Mouse (Mus musculus) stomach, postnatal 0 days (tissue): ENCODE measurements around the gene Lef1. TPM values are rescaled to one million over a fixed set of nuclear protein-coding genes. Genes with fewer than 3 reads are reported as not detected.

Experiments
- ATAC-seq: fragments of 200-750 bp; cut with Nextera tagmentation; 2 replicates; pipeline ENCODE4 v1.8.0; 2017; ENCODE audit not compliant: low FRiP score, low TSS enrichment
- DNase-seq: peaks from one replicate; pipeline ENCODE4 v3.0.0-alpha.2; 2016; ENCODE audit warnings: low spot score
- H3K27ac ChIP-seq: fragments of 300-500 bp; sonication (generic); replicated peaks from 2 replicates; pipeline ENCODE4 v1.5.1; 2014; ENCODE audit warnings: mild to moderate bottlenecking, control low read depth
- H3K27me3 ChIP-seq: fragments of 300-500 bp; sonication (generic); 2 replicates; pipeline ENCODE4 v1.6.1; 2014; ENCODE audit warnings: low read length; ENCODE audit not compliant: control insufficient read depth, insufficient read depth
- H3K36me3 ChIP-seq: fragments of 300-500 bp; sonication (generic); 2 replicates; pipeline ENCODE4 v1.6.1; 2014; ENCODE audit warnings: low read length, mixed read lengths; ENCODE audit not compliant: control insufficient read depth, insufficient read depth
- H3K4me1 ChIP-seq: fragments of 300-500 bp; sonication (generic); replicated peaks from 2 replicates; pipeline ENCODE4 v1.6.1; 2014; ENCODE audit warnings: antibody characterized with exemption; ENCODE audit not compliant: control insufficient read depth, insufficient read depth
- H3K4me2 ChIP-seq: fragments of 300-500 bp; sonication (generic); replicated peaks from 2 replicates; pipeline ENCODE4 v1.6.1; 2014; ENCODE audit warnings: low read depth, mild to moderate bottlenecking, control low read depth, moderate library complexity
- H3K4me3 ChIP-seq: fragments of 300-500 bp; sonication (generic); 2 replicates; pipeline ENCODE4 v1.5.1; 2014; ENCODE audit warnings: low read depth, low read length, control low read depth
- H3K9ac ChIP-seq: fragments of 300-500 bp; sonication (generic); 2 replicates; pipeline ENCODE4 v1.6.1; 2014; ENCODE audit warnings: mild to moderate bottlenecking, low read length, control low read depth, mixed read lengths
- H3K9me3 ChIP-seq: fragments of 300-500 bp; sonication (generic); 2 replicates; pipeline ENCODE4 v1.6.1; 2016; ENCODE audit warnings: low read length; ENCODE audit not compliant: control insufficient read depth
- CTCF ChIP-seq: IDR thresholded peaks from 2 replicates; pipeline ENCODE4 v1.5.1; 2016; ENCODE audit warnings: antibody characterized with exemption, low read depth, mild to moderate bottlenecking, moderate library complexity
- EP300 ChIP-seq: optimal IDR thresholded peaks from 2 replicates; pipeline ENCODE3; 2016; ENCODE audit warnings: antibody characterized with exemption
- WGBS: fragments of 180-500 bp; shearing (Covaris S2); extraction: QIAGEN DNeasy Blood & Tissue Kit; methylation state at CpG from one replicate; pipeline ENCODE4 v1.1.7; 2014; 5-methylcytosine and 5-hydroxymethylcytosine counted together
- polyA plus RNA-seq: library from polyadenylated mRNA; unstranded; fragments of >200 nt; fragmentation: Nextera tagmentation; extraction: Ambion mirVana; gene quantifications from 2 replicates; pipeline ENCODE4 v1.2.1, GENCODE M21; 2015

Lef1 gene
- polyA plus RNA-seq, 1 experiment from 2014 or later: 0.50 TPM

DNA sequence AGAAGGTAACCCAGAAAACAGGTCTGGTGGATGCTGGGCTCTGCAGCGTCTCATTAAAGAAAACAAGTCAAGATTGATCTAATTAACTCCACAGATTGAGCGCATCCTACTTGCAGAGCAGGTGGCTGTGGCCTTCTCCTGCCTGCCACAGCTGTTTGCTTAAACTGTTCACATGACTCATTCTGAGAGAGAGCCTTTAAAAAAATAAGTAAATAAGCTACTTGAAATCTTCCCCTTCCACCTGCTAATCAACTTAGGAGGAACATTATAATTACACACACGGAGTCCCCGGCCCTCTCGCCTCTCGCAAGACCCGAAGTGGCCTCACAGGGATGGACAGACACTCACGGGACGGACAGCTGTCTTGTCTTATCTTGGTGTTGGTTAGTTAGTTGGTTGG is 44.3 kb downstream of the Lef1 start:
- H3K4me2 ChIP-seq: no peak overlapping the region
- no peak for TF ChIP-seq CTCF
- TF ChIP-seq EP300: no peak
- no peaks in the 10 kb centered on the region for H3K27me3 ChIP-seq
- no peak overlapping the region for H3K27ac ChIP-seq
- WGBS: 83% methylated on average over 9 of the region's 9 CpGs
- no peak for DNase-seq
- no peak overlapping the region for H3K4me3 ChIP-seq
- H3K36me3 ChIP-seq: no peaks in the 10 kb centered on the region
- no peak for ATAC-seq
- no peaks in the 10 kb centered on the region for H3K4me1 ChIP-seq
- no peak overlapping the region for H3K9ac ChIP-seq
- no peaks in the 10 kb centered on the region for H3K9me3 ChIP-seq

GRCm38 (mm10) chr3:131155066-131155465 is 44.8 kb downstream of the Lef1 start:
- Histone ChIP-seq H3K27me3 (no peaks in the 10 kb centered on the region), H3K9ac (no peak overlapping the region), H3K4me1 (no peaks in the 10 kb centered on the region), H3K9me3 (no peaks in the 10 kb centered on the region), H3K4me3 (no peak overlapping the region), H3K4me2 (no peak overlapping the region), H3K36me3 (no peaks in the 10 kb centered on the region), H3K27ac (no peak overlapping the region)
- DNase-seq (no peak), ATAC-seq (no peak)
- 75% methylated on average over 7 of the region's 7 CpGs for WGBS
- TF ChIP-seq CTCF: no peak
- no peak for TF ChIP-seq EP300

DNA sequence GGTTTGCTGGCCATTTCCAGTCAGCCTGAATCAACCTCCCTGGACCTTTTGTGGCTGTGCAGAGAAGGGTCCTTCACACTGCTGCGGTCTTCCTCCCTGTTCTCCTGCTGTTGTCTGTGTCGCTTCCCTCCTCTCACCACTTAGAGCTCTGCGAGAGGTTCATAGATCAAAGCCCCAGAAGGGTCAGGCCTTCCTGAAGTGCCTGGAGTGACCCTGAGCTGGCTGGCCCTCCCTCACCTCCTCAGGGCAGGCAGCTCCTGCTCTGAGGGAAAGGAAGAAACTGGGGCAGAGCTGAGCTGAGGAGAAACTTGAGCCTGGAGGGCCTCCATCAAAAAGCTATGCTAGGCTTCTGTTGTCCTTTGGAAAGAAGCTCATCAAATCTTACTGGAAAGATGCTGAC is 45.4 kb downstream of the Lef1 start:
- H3K27me3 ChIP-seq: no peaks in the 10 kb centered on the region
- no peaks in the 10 kb centered on the region for H3K9me3 ChIP-seq
- H3K4me1 ChIP-seq: no peaks in the 10 kb centered on the region
- no peak overlapping the region for H3K4me2 ChIP-seq
- H3K36me3 ChIP-seq: no peaks in the 10 kb centered on the region
- no peak overlapping the region for H3K27ac ChIP-seq
- no peak for ATAC-seq
- WGBS: 66% methylated on average over 3 of the region's 3 CpGs
- no peak for DNase-seq
- H3K4me3 ChIP-seq: no peak overlapping the region
- H3K9ac ChIP-seq: no peak overlapping the region
- TF ChIP-seq CTCF (no peak), EP300 (no peak)

- no peaks in the 10 kb centered on the region for H3K36me3 ChIP-seq
- ATAC-seq (no peak), DNase-seq (peak; percentile 34)
- TF ChIP-seq EP300 (no peak), CTCF (no peak)
- no peaks in the 10 kb centered on the region for H3K9me3 ChIP-seq
- no peak overlapping the region for H3K9ac ChIP-seq
- H3K4me2 ChIP-seq: no peak overlapping the region
- H3K27ac ChIP-seq: no peak overlapping the region
- H3K27me3 ChIP-seq: no peaks in the 10 kb centered on the region
- WGBS: 28% methylated on average over 11 of the region's 11 CpGs
- no peaks in the 10 kb centered on the region for H3K4me1 ChIP-seq
- H3K4me3 ChIP-seq: no peak overlapping the region
These were observed 46.1 kb downstream of the Lef1 start for GRCm38 (mm10) chr3:131156377-131156776.

- Histone ChIP-seq H3K36me3 (no peaks in the 10 kb centered on the region), H3K4me3 (no peak overlapping the region), H3K27me3 (no peaks in the 10 kb centered on the region), H3K27ac (no peak overlapping the region), H3K9ac (no peak overlapping the region), H3K4me2 (no peak overlapping the region), H3K4me1 (no peaks in the 10 kb centered on the region), H3K9me3 (no peaks in the 10 kb centered on the region)
- TF ChIP-seq EP300 (no peak), CTCF (no peak)
- 47% methylated on average over 7 of the region's 7 CpGs for WGBS
- no peak for DNase-seq
- no peak for ATAC-seq
These were observed 47.2 kb downstream of the Lef1 start for GRCm38 (mm10) chr3:131157471-131157870.

DNA sequence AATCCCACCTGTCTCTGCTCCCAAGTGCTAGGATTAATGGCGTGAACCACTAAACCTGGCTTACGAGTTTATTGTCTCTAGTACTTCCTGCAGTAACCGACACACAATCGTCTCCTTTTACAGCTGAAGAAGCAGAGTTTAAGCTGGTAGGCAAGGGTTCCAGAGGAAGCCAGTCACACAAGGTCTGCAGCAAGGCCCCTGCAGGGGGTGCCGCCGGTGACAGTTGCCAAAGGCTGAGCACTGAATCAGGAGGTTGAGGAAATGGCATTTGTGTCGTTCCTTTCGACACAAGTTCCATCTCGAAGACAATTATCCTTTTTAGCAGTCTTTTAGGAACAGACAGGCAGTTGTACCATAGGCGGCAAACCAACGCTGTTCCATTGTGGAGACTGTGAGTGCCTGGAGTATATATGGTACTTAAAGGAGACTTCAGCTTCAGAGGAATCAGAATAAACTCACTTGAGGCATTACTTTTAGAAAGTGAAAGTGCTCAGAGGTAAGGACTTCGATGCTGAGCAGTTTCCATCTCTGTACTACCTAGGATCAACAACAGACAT is 49.0 kb downstream of the Lef1 start:
- no peak for ATAC-seq
- Histone ChIP-seq H3K36me3 (no peaks in the 10 kb centered on the region), H3K4me3 (no peak overlapping the region), H3K4me1 (no peaks in the 10 kb centered on the region), H3K27me3 (no peaks in the 10 kb centered on the region), H3K9me3 (no peaks in the 10 kb centered on the region), H3K27ac (no peak overlapping the region), H3K4me2 (no peak overlapping the region), H3K9ac (no peak overlapping the region)
- 69% methylated on average over 12 of the region's 12 CpGs for WGBS
- no peak for DNase-seq
- TF ChIP-seq EP300: no peak
- TF ChIP-seq CTCF: no peak
